Mouse (Mus musculus) CH12F3 (cell line): ENCODE results near the gene Zfp365.

ENCODE experiments used
- in situ Hi-C: fragments of 300-500 bp; cut with MboI; formaldehyde crosslinking; loops from 2 replicates; pipeline ENCODE4 v1.14.3; 2020; ENCODE audit warnings: low sequenced_read_pairs

Zfp365 gene

DNA sequence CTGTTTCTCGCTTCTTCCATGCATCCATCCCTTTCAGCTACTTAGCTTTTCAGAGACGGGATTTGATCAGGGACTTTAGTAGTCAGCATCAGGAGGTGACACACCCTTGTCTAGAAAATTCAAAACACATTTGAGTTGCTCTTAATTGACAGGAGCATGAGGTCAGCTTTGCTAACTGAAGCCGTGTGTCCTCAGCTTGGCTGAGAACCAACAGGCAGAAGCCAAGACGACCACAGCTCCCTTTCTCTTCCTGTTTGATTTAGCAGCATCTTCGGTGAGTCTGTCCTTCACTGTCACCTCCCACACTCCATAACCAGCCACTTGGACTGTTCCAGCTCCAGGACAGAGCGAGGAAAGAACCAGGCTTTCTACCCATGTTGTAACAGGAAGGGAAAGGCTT lies 60.1 kb downstream of the Zfp365 start:
- in situ Hi-C loops, result loop anchor here (10.0 to 25.0 kb wide), 2 partner anchors 285 to 538 kb away; no protein-coding TSS in a partner anchor

DNA sequence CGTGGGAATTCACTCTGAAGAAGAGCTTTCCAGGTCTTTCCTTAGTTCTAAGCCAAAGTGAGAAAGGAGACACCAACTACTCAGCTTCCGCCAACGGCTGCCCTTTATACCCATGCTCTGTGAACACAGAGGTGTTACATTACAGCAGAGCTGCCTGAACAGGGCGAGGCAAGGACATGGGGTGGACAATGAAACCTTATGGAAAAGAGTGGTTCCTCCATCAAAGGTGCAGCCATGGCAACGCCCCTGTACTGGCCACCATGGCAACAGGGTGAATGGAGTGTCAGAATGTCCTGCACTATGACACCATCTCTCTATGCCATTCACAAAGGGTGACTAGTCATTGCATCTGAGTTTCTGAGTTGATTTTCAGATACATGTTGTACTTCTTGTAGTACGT lies 61.4 kb downstream of the Zfp365 start:
- in situ Hi-C loops, result loop anchor here (10.0 to 25.0 kb wide), 2 partner anchors 286 to 536 kb away; no protein-coding TSS in a partner anchor

DNA sequence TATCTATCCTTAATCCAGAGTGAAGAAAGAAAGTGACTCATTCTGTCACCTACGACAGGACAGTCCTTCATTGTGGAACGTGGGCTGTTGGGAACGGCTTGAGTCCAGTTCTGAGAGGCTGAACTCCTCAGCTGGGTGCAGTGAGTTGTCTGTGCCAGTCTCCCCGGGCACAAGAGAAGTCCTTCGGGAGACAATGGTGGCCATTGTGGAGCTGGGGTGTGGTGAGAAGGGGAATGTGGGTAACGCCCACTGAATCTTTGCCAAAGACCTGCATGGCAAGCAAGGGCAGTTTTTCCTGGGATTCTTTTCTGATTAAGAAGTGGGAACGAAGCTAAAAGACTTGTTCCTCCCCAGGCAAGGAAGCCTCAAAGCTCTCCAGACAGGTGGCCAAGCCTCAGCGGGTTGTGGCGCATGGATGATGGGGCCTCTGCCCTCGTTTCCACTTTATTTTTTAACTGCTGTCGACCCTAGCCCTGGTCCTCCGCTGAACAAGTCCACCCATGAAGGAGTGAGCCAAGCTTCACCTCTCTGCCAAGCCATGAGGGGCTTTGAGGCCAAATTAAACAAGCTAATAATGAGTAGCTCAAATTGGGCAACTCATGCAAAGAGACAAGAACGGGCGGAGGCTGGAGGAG lies 66.3 kb downstream of the Zfp365 start:
- in situ Hi-C loops, result no loop called here

DNA sequence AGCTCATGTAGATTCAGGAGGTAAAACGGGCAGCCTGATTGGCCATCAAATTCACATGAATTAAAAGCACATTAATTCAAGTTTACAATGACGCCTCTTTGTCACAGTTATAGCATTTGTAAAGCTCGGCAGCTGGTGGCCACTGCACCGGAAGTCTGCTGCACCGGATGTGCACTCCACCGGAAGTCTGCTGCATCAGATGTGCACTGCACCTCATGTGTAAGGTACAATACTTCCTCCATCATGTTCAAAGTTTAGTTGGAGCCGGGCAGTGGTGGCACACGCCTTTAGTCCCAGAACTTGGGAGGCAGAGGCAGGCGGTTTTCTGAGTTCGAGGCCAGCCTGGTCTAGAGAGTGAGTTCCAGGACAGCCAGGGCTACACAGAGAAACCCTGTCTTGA lies 70.9 kb downstream of the Zfp365 start:
- in situ Hi-C loops, result no loop called here

DNA sequence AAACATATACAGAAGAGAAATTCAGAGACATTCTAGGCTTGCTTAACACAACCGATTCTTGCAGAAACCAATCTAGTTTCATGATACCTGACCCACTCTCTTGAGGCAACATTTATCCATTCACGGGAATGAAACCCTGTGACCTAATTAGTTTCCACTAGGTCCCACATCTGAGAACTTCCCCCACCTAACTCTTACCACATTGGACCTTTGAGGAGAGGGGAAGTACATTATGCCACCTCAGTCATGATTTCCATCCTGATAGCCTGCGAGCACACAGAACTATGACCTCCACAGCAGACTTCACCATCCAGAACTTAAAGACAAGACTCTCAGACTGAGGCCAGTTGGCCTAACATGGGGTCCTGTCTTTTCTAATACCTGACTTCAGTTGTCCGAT lies 71.7 kb downstream of the Zfp365 start:
- in situ Hi-C loops, result no loop called here

DNA sequence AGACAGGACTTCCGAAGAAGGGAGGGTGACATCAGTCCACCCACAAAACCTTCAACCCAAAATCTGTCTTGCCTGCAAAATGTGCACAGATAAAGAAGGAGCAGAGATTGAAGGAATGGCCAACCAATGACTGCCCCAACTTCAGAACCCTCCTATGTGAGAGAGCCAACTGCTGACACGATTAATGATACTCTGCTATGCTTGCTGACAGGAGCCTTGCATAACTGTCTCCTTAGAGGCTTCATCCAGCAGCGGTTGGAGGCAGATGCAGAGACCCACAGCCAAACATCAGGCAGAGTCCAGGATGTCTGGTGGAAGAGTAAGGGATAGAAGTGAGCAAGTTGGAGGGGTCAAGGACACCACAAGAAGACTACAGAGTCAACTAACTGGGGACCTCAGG lies 73.3 kb downstream of the Zfp365 start:
- in situ Hi-C loops, result no loop called here

DNA sequence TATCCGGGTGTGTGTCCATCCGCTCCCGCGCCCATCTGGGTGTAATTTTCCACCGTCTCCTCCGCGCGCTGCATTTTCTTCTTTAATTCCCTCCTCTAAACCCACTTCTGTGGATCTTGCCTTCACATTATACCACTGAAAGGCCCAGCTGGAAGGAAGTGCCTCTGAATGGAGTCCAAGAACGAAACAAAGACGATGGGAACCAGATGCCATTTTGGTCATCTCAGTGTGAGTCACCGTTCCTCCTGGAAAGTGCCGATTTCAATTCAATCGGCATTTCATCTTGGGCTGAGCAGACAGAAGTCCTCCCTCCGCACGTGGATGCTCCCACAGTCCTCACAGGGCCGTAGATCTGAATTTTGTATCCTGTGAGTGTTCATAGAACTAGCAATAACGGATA lies 76.0 kb downstream of the Zfp365 start:
- in situ Hi-C loops, result no loop called here
